Mouse (Mus musculus): Measurements from ENCODE around the gene Cry2. TPM values are rescaled to one million over a fixed set of nuclear protein-coding genes. Genes with fewer than 3 reads are reported as not detected.
A peak's percentile ranks its signal among the peaks of the same experiment; 100 is the strongest.
"Not testable (repeated sequence)": the region's sequence is repeated elsewhere in the genome, so short reads cannot be mapped to it uniquely, and the experiment has no call there.

Cry2 gene
- polyA plus RNA-seq, 1 experiment from 2014 or later, result 14.5 TPM

GRCm38 (mm10) chr2:92404737-92405136 is 29.1 kb downstream of the Cry2 start:
- Histone ChIP-seq H3K4me3 (replicated peaks) (no peak overlapping the region), H3K27me3 (replicated peaks) (0 out of 2 replicates have a peak, but pooled peaks cover 6% of the 10 kb centered on the region), H3K4me2 (replicated peaks) (no peak overlapping the region), H3K27ac (no peak overlapping the region), H3K36me3 (peaks cover 17% of the 10 kb centered on the region), H3K4me1 (replicated peaks) (0 out of 2 replicates have a peak, but pooled peaks cover 4% of the 10 kb centered on the region), H3K9ac (no peak overlapping the region), H3K9me3 (no peaks in the 10 kb centered on the region)
- ATAC-seq, result no peak
- 82% methylated on average over 6 of the region's 6 CpGs for WGBS

- Histone ChIP-seq H3K9ac (no peak overlapping the region), H3K4me1 (replicated peaks) (0 out of 2 replicates have a peak, but pooled peaks cover 4% of the 10 kb centered on the region), H3K9me3 (no peaks in the 10 kb centered on the region), H3K36me3 (peaks cover 12% of the 10 kb centered on the region), H3K27me3 (replicated peaks) (0 out of 2 replicates have a peak, but pooled peaks cover 6% of the 10 kb centered on the region), H3K27ac (no peak overlapping the region), H3K4me3 (replicated peaks) (no peak overlapping the region), H3K4me2 (replicated peaks) (no peak overlapping the region)
- ATAC-seq, result no peak
- WGBS, result 89% methylated on average over 5 of the region's 5 CpGs
Measured at GRCm38 (mm10) chr2:92403776-92404319, 30.0 kb downstream of the Cry2 start.

GRCm38 (mm10) chr2:92402591-92403326 is 31.1 kb downstream of the Cry2 start:
- Histone ChIP-seq H3K9ac (no peak overlapping the region), H3K36me3 (peaks cover 4% of the 10 kb centered on the region), H3K4me1 (replicated peaks) (0 out of 2 replicates have a peak, but pooled peaks cover 4% of the 10 kb centered on the region), H3K4me3 (replicated peaks) (no peak overlapping the region), H3K4me2 (replicated peaks) (no peak overlapping the region), H3K27ac (no peak overlapping the region), H3K9me3 (no peaks in the 10 kb centered on the region), H3K27me3 (replicated peaks) (0 out of 2 replicates have a peak, but pooled peaks cover 6% of the 10 kb centered on the region)
- 79% methylated on average over 4 of the region's 4 CpGs for WGBS
- no peak for ATAC-seq

DNA sequence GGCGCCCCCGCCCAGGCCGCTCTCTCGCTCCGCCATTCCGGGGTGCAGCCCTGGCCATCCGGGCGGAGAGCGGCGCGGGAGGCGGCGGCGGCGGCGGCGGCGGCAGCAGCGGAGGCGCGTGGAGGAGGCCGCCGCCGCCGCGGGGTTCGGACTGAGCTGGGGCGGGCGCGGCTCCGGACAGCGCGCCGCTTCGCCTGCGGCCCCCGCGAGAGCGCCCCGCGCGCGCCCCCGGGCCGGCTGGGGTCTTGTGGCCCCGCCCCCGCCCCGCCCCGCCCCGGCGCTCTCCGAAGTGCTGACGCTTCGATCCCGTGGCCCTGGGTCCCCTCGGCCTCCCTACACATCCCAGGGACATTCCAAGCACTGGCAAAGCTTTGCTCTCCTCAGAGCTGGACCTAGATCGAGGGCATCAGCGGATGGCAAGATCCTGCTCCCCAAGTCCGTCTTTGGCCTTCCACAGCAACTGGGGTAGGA is 32.7 kb downstream of the Cry2 start, which contains the start of gene Mapk8ip1:
Gene Mapk8ip1, minus strand, starts transcription at position 173 of the 471 bp plus-strand sequence.
- peak within 1 kb of the TSS; percentile 59 for H3K4me3 ChIP-seq (replicated peaks)
- H3K4me2 ChIP-seq (replicated peaks), result peak within 1 kb of the TSS; percentile 93
- 1% methylated on average over 57 of the region's 59 CpGs for WGBS
- H3K4me1 ChIP-seq (replicated peaks), result 0 out of 2 replicates have a peak, but pooled peaks cover 4% of the 10 kb centered on the region
- peak; percentile 78 for ATAC-seq
- peaks cover 4% of the 10 kb centered on the region for H3K36me3 ChIP-seq
- H3K27me3 ChIP-seq (replicated peaks), result 0 out of 2 replicates have a peak, but pooled peaks cover 6% of the 10 kb centered on the region
- no peaks in the 10 kb centered on the region for H3K9me3 ChIP-seq
- no peak within 1 kb of the TSS for H3K27ac ChIP-seq
- peak within 1 kb of the TSS; percentile 62 for H3K9ac ChIP-seq

GRCm38 (mm10) chr2:92400682-92401081 is 33.2 kb downstream of the Cry2 start:
- Histone ChIP-seq H3K36me3 (peaks cover 4% of the 10 kb centered on the region), H3K9me3 (no peaks in the 10 kb centered on the region), H3K27me3 (replicated peaks) (0 out of 2 replicates have a peak, but pooled peaks cover 6% of the 10 kb centered on the region), H3K4me3 (replicated peaks) (peak overlapping the region; percentile 59), H3K4me2 (replicated peaks) (peak overlapping the region; percentile 93), H3K4me1 (replicated peaks) (0 out of 2 replicates have a peak, but pooled peaks cover 4% of the 10 kb centered on the region), H3K9ac (peak overlapping the region; percentile 62), H3K27ac (no peak overlapping the region)
- WGBS, result 3% methylated on average over 22 of the region's 22 CpGs
- ATAC-seq, result no peak; the same call in none of the 2 replicates

GRCm38 (mm10) chr2:92399877-92400276 is 34.0 kb downstream of the Cry2 start:
- H3K4me2 ChIP-seq (replicated peaks); H3K4me3 ChIP-seq (replicated peaks); H3K27ac ChIP-seq; H3K9ac ChIP-seq; ATAC-seq; H3K36me3 ChIP-seq; H3K4me1 ChIP-seq (replicated peaks); H3K27me3 ChIP-seq (replicated peaks); H3K9me3 ChIP-seq: not testable (repeated sequence)
- 81% methylated on average over 4 of the region's 4 CpGs for whole genome bisulfite sequencing

GRCm38 (mm10) chr2:92397436-92397835 is 36.4 kb downstream of the Cry2 start:
- 70% methylated on average over 1 of the region's 1 CpGs for WGBS
- no peaks in the 10 kb centered on the region for H3K36me3 ChIP-seq
- no peaks in the 10 kb centered on the region for H3K9me3 ChIP-seq
- no peak overlapping the region for H3K4me2 ChIP-seq (replicated peaks)
- H3K9ac ChIP-seq, result no peak overlapping the region
- no peak overlapping the region for H3K27ac ChIP-seq
- H3K4me3 ChIP-seq (replicated peaks), result no peak overlapping the region
- H3K4me1 ChIP-seq (replicated peaks), result peaks cover 9% of the 10 kb centered on the region; the same call in 1 of the 2 replicates
- H3K27me3 ChIP-seq (replicated peaks), result 0 out of 2 replicates have a peak, but pooled peaks cover 6% of the 10 kb centered on the region
- no peak for ATAC-seq

- Histone ChIP-seq H3K4me3 (replicated peaks) (no peak overlapping the region), H3K9ac (no peak overlapping the region), H3K27ac (no peak overlapping the region), H3K9me3 (no peaks in the 10 kb centered on the region), H3K4me1 (replicated peaks) (peaks cover 17% of the 10 kb centered on the region), H3K4me2 (replicated peaks) (no peak overlapping the region), H3K27me3 (replicated peaks) (0 out of 2 replicates have a peak, but pooled peaks cover 3% of the 10 kb centered on the region), H3K36me3 (no peaks in the 10 kb centered on the region)
- no peak for ATAC-seq
- 81% methylated on average over 3 of the region's 3 CpGs for WGBS
Measured at GRCm38 (mm10) chr2:92395535-92395934, 38.3 kb downstream of the Cry2 start.

DNA sequence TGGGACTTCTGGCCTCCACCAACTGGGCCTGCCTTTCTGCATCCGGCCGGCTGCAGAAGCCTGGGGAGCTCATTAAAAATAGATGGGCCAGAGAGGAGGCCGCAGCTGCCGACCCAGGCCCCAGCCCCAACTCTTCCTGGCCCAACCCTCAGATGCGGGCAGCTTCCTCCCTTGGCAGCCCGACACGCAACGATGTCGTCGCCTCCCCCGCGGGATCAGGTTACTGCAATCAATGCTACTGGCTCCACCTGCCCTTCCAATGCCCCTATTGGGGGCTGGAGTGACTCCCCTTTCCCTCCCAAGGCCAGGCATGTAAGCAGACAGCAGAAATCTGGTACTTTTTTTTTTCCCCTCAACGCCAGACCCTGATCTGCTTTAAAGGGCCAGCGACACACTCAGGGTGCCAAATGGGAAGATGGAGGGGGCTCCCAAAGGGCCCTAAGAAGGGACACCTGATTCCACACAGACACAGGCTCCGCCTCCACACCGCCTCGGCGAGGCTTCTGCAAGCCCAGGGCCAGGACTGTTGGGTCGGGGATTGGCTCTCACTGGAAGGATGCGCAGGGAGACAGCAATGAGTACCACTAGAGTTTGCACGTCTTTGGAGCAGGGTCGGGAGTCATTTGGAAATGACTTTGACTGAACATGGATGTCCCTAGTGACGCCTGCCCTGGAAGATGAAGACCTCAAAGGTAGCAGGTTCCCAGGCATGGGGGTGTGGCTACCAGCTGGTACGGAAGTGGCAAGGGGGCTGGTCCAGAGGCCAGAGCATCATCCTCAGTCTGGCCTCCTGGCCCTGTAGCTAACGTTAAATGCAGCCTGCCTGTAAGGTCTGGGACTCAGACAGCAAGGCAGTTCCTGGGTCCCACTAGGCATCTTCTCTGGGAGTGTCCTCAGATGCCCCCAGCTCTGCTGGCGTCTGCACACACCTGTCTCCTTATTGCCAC is 41.3 kb downstream of the Cry2 start:
- Histone ChIP-seq H3K4me2 (replicated peaks) (peak overlapping the region; percentile 61), H3K9me3 (no peaks in the 10 kb centered on the region), H3K4me3 (replicated peaks) (peak overlapping the region; percentile 33), H3K27ac (peak overlapping the region; percentile 76), H3K4me1 (replicated peaks) (peaks cover 40% of the 10 kb centered on the region), H3K36me3 (no peaks in the 10 kb centered on the region), H3K9ac (peak overlapping the region; percentile 50), H3K27me3 (replicated peaks) (no peaks in the 10 kb centered on the region)
- WGBS, result 5% methylated on average over 26 of the region's 26 CpGs
- no peak for ATAC-seq

- H3K9ac ChIP-seq, result peak overlapping the region; percentile 50
- H3K36me3 ChIP-seq, result 0 out of 2 replicates have a peak, but pooled peaks cover under 1% of the 10 kb centered on the region
- H3K27me3 ChIP-seq (replicated peaks), result no peaks in the 10 kb centered on the region
- no peak for ATAC-seq
- peak overlapping the region; percentile 33 for H3K4me3 ChIP-seq (replicated peaks)
- H3K27ac ChIP-seq, result peak overlapping the region; percentile 76
- peak overlapping the region; percentile 61 for H3K4me2 ChIP-seq (replicated peaks)
- H3K9me3 ChIP-seq, result no peaks in the 10 kb centered on the region
- WGBS, result 25% methylated on average over 11 of the region's 11 CpGs
- H3K4me1 ChIP-seq (replicated peaks), result peaks cover 40% of the 10 kb centered on the region
Measured at GRCm38 (mm10) chr2:92391703-92392317, 42.0 kb downstream of the Cry2 start.

DNA sequence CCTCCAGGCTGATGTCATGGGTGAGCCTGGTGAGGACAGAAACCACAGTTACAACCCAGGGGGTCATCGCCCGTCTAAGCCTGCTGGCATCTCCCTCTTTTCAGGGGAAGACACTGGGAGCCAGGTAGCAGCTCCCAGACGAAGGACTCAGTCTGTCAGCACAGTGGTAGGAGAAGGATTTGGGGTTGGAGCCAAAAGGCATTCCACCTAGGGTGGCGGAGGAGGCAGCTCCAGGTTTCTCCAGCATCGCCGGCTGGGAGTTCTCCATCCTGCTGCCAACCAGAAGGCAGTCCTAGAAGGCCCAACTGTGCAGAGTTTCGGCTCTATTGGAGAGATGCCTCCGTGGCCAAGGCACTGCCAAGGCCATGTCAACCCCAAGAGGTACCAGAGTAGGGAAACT is 42.7 kb downstream of the Cry2 start:
- Histone ChIP-seq H3K4me3 (replicated peaks) (no peak overlapping the region), H3K9me3 (no peaks in the 10 kb centered on the region), H3K27me3 (replicated peaks) (no peaks in the 10 kb centered on the region), H3K9ac (no peak overlapping the region), H3K4me1 (replicated peaks) (peaks cover 40% of the 10 kb centered on the region), H3K36me3 (0 out of 2 replicates have a peak, but pooled peaks cover 7% of the 10 kb centered on the region), H3K27ac (no peak overlapping the region), H3K4me2 (replicated peaks) (no peak overlapping the region)
- no peak for ATAC-seq
- WGBS, result 87% methylated on average over 8 of the region's 8 CpGs
